Mouse (Mus musculus) forebrain, postnatal 0 days (tissue): Measurements from ENCODE around the gene Nxpe2. TPM values are rescaled to one million over a fixed set of nuclear protein-coding genes. Genes with fewer than 3 reads are reported as not detected.
A peak's percentile ranks its signal among the peaks of the same experiment; 100 is the strongest.

Experiments
- ATAC-seq: fragments of 200-750 bp; cut with Nextera tagmentation; 2 replicates; pipeline ENCODE4 v1.8.0; 2017; ENCODE audit warnings: mild to moderate bottlenecking, moderate library complexity
- DNase-seq: peaks from one replicate; pipeline ENCODE4 v3.0.0-alpha.2; 2015
- H3K27ac ChIP-seq: fragments of 300-500 bp; sonication (generic); 2 replicates; pipeline ENCODE4 v1.5.1; 2014; ENCODE audit warnings: low read depth, mild to moderate bottlenecking, antibody characterized with exemption, low read length, moderate library complexity, mixed read lengths
- H3K27me3 ChIP-seq: fragments of 300-500 bp; sonication (generic); 2 replicates; pipeline ENCODE4 v1.6.1; 2014; ENCODE audit warnings: mild to moderate bottlenecking, low read length, mixed read lengths; ENCODE audit not compliant: insufficient read depth
- H3K36me3 ChIP-seq: fragments of 300-500 bp; sonication (generic); 2 replicates; pipeline ENCODE4 v1.6.1; 2014; ENCODE audit warnings: mild to moderate bottlenecking, moderate library complexity; ENCODE audit not compliant: insufficient read depth
- H3K4me1 ChIP-seq: fragments of 300-500 bp; sonication (generic); 2 replicates; pipeline ENCODE4 v1.6.1; 2014; ENCODE audit warnings: antibody characterized with exemption; ENCODE audit not compliant: insufficient read depth
- H3K4me2 ChIP-seq: fragments of 300-500 bp; sonication (generic); 2 replicates; pipeline ENCODE4 v1.6.1; 2014; ENCODE audit warnings: low read depth, mild to moderate bottlenecking, moderate library complexity
- H3K4me3 ChIP-seq: fragments of 300-500 bp; sonication (generic); 2 replicates; pipeline ENCODE4 v1.5.1; 2014; ENCODE audit warnings: low read depth, low read length, mixed read lengths
- H3K9ac ChIP-seq: fragments of 300-500 bp; sonication (generic); 2 replicates; pipeline ENCODE4 v1.6.1; 2014; ENCODE audit warnings: mild to moderate bottlenecking
- H3K9me3 ChIP-seq: fragments of 300-500 bp; sonication (generic); 2 replicates; pipeline ENCODE4 v1.6.1; 2016; ENCODE audit warnings: low read length
- CTCF ChIP-seq: sonication (generic); IDR thresholded peaks from 2 replicates; pipeline ENCODE4 v1.5.1; 2016; ENCODE audit warnings: antibody characterized with exemption, control low read depth, low read depth
- WGBS: fragments of 180-500 bp; shearing (Covaris S2); extraction: QIAGEN DNeasy Blood & Tissue Kit; methylation state at CpG from one replicate; pipeline ENCODE4 v1.1.7; 2014; 5-methylcytosine and 5-hydroxymethylcytosine counted together
- polyA plus RNA-seq: library from polyadenylated mRNA; unstranded; fragments of >200 nt; fragmentation: Nextera tagmentation; extraction: Ambion mirVana; gene quantifications from 2 replicates; pipeline ENCODE4 v1.2.1, GENCODE M21; 2015
- total RNA-seq: library from RNA; depleted of rRNA; stranded (reverse); fragments of >200 nt; gene quantifications from 2 replicates; pipeline ENCODE4 v1.2.3, GENCODE M21; 2014

Gene Nxpe2
- total and polyA plus RNA-seq, 2 experiments from 2014 or later = 0.38 TPM; not detected in 1

GRCm38 (mm10) chr9:48360826-48361225 is 7.6 kb upstream of the Nxpe2 start:
- no peak overlapping the region for H3K4me2 ChIP-seq
- no peak overlapping the region for H3K27ac ChIP-seq
- no peaks in the 10 kb centered on the region for H3K9me3 ChIP-seq
- TF ChIP-seq CTCF = no peak
- no peak overlapping the region for H3K9ac ChIP-seq
- ATAC-seq (no peak), DNase-seq (no peak)
- no peaks in the 10 kb centered on the region for H3K27me3 ChIP-seq
- H3K4me1 ChIP-seq = no peaks in the 10 kb centered on the region
- WGBS = 79% methylated on average over 4 of the region's 4 CpGs
- H3K4me3 ChIP-seq = no peak overlapping the region
- H3K36me3 ChIP-seq = no peaks in the 10 kb centered on the region

- no peak overlapping the region for H3K4me3 ChIP-seq
- WGBS = 94% methylated on average over 3 of the region's 3 CpGs
- H3K4me2 ChIP-seq = no peak overlapping the region
- DNase-seq (no peak), ATAC-seq (no peak)
- TF ChIP-seq CTCF = no peak
- no peaks in the 10 kb centered on the region for H3K4me1 ChIP-seq
- H3K9ac ChIP-seq = no peak overlapping the region
- no peaks in the 10 kb centered on the region for H3K27me3 ChIP-seq
- no peaks in the 10 kb centered on the region for H3K36me3 ChIP-seq
- no peak overlapping the region for H3K27ac ChIP-seq
- no peaks in the 10 kb centered on the region for H3K9me3 ChIP-seq
These were observed 3.8 kb upstream of the Nxpe2 start for GRCm38 (mm10) chr9:48357097-48357496.

- no peaks in the 10 kb centered on the region for H3K27me3 ChIP-seq
- WGBS = 34% methylated on average over 3 of the region's 3 CpGs
- H3K4me1 ChIP-seq = no peaks in the 10 kb centered on the region
- no peak overlapping the region for H3K4me2 ChIP-seq
- H3K9ac ChIP-seq = no peak overlapping the region
- TF ChIP-seq CTCF = peak; percentile 78
- ATAC-seq (no peak), DNase-seq (peak; percentile 72)
- no peak overlapping the region for H3K4me3 ChIP-seq
- H3K27ac ChIP-seq = no peak overlapping the region
- no peaks in the 10 kb centered on the region for H3K36me3 ChIP-seq
- H3K9me3 ChIP-seq = no peaks in the 10 kb centered on the region
These were observed 1.5 kb upstream of the Nxpe2 start for GRCm38 (mm10) chr9:48354793-48355192.

- no peak for TF ChIP-seq CTCF
- no peak for DNase-seq
- WGBS = 88% methylated on average over 4 of the region's 4 CpGs
- no peak overlapping the region for H3K9ac ChIP-seq
- ATAC-seq = no peak
- no peak overlapping the region for H3K4me3 ChIP-seq
- H3K27me3 ChIP-seq = no peaks in the 10 kb centered on the region
- no peak overlapping the region for H3K27ac ChIP-seq
- no peaks in the 10 kb centered on the region for H3K4me1 ChIP-seq
- H3K4me2 ChIP-seq = no peak overlapping the region
- no peaks in the 10 kb centered on the region for H3K36me3 ChIP-seq
- H3K9me3 ChIP-seq = no peaks in the 10 kb centered on the region
These were observed 868 bp upstream of the Nxpe2 start for GRCm38 (mm10) chr9:48354122-48354521.

DNA sequence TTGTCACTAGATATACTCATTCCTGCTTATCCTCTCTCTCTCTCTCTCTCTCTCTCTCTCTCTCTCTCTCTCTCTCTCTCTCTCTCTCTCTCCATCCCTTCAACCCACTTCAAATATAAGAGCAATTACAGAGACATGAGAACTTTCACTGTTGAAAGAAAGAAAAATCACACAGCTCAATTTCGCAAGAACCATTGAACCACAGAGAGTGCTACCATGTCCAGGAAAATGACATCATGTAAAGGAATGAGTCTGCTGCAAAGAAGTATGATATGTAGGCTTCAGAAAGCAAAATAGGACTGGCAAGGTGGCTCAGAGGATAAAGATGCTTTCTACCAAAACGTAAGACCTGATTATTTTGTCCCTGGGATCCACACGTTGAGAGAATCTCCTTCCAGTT is 7.4 kb downstream of the Nxpe2 start:
- DNase-seq (no peak), ATAC-seq (no peak)
- Histone ChIP-seq H3K9ac (no peak overlapping the region), H3K27me3 (no peaks in the 10 kb centered on the region), H3K4me3 (no peak overlapping the region), H3K4me1 (no peaks in the 10 kb centered on the region), H3K9me3 (no peaks in the 10 kb centered on the region), H3K27ac (no peak overlapping the region), H3K36me3 (no peaks in the 10 kb centered on the region), H3K4me2 (no peak overlapping the region)
- no peak for TF ChIP-seq CTCF
- WGBS = 89% methylated on average over 3 of the region's 3 CpGs

DNA sequence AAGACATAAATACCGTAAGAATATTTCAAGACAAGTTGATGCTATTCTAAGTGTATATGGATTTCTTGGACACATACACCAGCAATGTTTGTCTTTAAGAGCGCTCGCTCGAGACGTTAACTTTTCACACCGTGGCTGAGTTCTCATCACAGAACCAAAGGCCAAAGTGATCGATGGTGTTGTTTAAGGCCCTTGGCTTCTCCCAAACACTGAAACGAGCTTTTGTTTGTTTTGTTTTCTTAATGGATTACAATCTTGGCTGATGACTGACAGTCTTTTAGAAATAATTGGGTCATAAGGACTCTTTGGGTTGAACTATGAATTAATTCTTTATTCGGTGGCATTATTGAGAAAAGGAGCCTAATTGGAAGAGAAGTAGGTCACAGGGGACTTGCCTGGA is 7.8 kb downstream of the Nxpe2 start:
- Histone ChIP-seq H3K9ac (no peak overlapping the region), H3K27ac (no peak overlapping the region), H3K27me3 (no peaks in the 10 kb centered on the region), H3K36me3 (no peaks in the 10 kb centered on the region), H3K4me2 (no peak overlapping the region), H3K4me3 (no peak overlapping the region), H3K9me3 (no peaks in the 10 kb centered on the region), H3K4me1 (no peaks in the 10 kb centered on the region)
- DNase-seq (no peak), ATAC-seq (no peak)
- TF ChIP-seq CTCF = no peak
- 47% methylated on average over 9 of the region's 9 CpGs for WGBS

DNA sequence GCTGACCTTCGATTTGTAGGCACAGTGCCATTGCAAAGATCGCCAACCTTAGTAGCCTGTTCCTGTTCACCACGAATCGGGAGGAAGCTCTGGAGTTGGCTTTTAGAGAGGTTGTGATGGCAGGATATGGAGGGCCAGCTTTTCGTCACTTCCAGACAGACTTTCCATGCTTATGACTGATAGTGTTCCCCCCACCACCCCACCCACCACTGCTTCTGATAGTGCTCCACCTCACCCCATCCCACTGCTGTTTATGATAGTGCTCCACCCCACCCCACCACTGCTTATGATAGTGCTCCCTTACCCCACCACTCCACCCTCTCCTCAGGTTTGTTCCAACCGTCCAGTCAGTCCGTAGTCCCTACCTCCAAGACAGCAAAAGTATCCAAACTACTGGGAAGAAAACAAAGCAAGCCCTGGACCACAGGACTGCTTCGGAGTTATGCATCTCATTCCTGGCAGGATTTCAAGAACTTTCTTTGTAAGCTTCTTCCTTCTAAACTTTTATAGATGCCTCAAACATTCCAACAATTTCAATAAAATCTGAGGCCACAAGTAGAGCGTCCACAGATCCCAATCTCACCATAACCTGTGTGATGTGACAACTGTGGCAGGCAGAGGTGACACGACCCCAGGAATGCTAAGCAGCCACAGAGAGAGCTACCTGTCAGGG is 12.4 kb downstream of the Nxpe2 start:
- DNase-seq = no peak
- H3K4me1 ChIP-seq = no peaks in the 10 kb centered on the region
- H3K4me2 ChIP-seq = no peak overlapping the region
- H3K36me3 ChIP-seq = no peaks in the 10 kb centered on the region
- H3K9me3 ChIP-seq = no peaks in the 10 kb centered on the region
- no peak for ATAC-seq
- no peak overlapping the region for H3K4me3 ChIP-seq
- H3K9ac ChIP-seq = no peak overlapping the region
- WGBS = 80% methylated on average over 10 of the region's 10 CpGs
- H3K27ac ChIP-seq = no peak overlapping the region
- H3K27me3 ChIP-seq = no peaks in the 10 kb centered on the region
- no peak for TF ChIP-seq CTCF

- H3K9ac ChIP-seq = no peak overlapping the region
- H3K4me1 ChIP-seq = no peaks in the 10 kb centered on the region
- H3K27me3 ChIP-seq = no peaks in the 10 kb centered on the region
- 37% methylated on average over 5 of the region's 5 CpGs for WGBS
- ATAC-seq (no peak), DNase-seq (no peak)
- no peaks in the 10 kb centered on the region for H3K36me3 ChIP-seq
- no peak for TF ChIP-seq CTCF
- H3K4me2 ChIP-seq = no peak overlapping the region
- H3K27ac ChIP-seq = no peak overlapping the region
- no peak overlapping the region for H3K4me3 ChIP-seq
- H3K9me3 ChIP-seq = no peaks in the 10 kb centered on the region
These were observed 13.7 kb downstream of the Nxpe2 start for GRCm38 (mm10) chr9:48339563-48339962.
